Mouse (Mus musculus) lung, embryonic 15.5 days (tissue): ENCODE data around the gene Ctnnd2. TPM values are rescaled to one million over a fixed set of nuclear protein-coding genes. Genes with fewer than 3 reads are reported as not detected.

Experiments used
- ATAC-seq: fragments of 200-750 bp; cut with Nextera tagmentation; 2 replicates; pipeline ENCODE4 v1.8.0; 2017; ENCODE audit warnings: moderate number of reproducible peaks, borderline replicate concordance; ENCODE audit not compliant: low FRiP score, low TSS enrichment; ENCODE audit errors: extremely low read depth
- H3K27ac ChIP-seq: fragments of 300-500 bp; sonication (generic); 2 replicates; pipeline ENCODE4 v1.5.1; 2015; ENCODE audit warnings: moderate library complexity, mild to moderate bottlenecking, inconsistent platforms
- H3K27me3 ChIP-seq: fragments of 300-500 bp; sonication (generic); 2 replicates; pipeline ENCODE4 v1.6.1; 2015; ENCODE audit warnings: inconsistent platforms
- H3K36me3 ChIP-seq: fragments of 300-500 bp; sonication (generic); 2 replicates; pipeline ENCODE4 v1.6.1; 2015; ENCODE audit warnings: inconsistent platforms
- H3K4me1 ChIP-seq: fragments of 300-500 bp; sonication (generic); 2 replicates; pipeline ENCODE4 v1.6.1; 2015; ENCODE audit warnings: inconsistent platforms
- H3K4me2 ChIP-seq: fragments of 300-500 bp; sonication (generic); 2 replicates; pipeline ENCODE4 v1.6.1; 2015; ENCODE audit warnings: inconsistent platforms, mild to moderate bottlenecking, moderate library complexity
- H3K4me3 ChIP-seq: fragments of 300-500 bp; sonication (generic); 2 replicates; pipeline ENCODE4 v1.5.1; 2015; ENCODE audit warnings: mild to moderate bottlenecking, inconsistent platforms
- H3K9ac ChIP-seq: fragments of 300-500 bp; sonication (generic); 2 replicates; pipeline ENCODE4 v1.6.1; 2015; ENCODE audit warnings: inconsistent platforms
- H3K9me3 ChIP-seq: fragments of 300-500 bp; sonication (generic); 2 replicates; pipeline ENCODE4 v1.6.1; 2016; ENCODE audit warnings: inconsistent platforms
- WGBS: fragments of 180-500 bp; shearing (Covaris S2); methylation state at CpG from one replicate; pipeline ENCODE4 v1.1.7; 2015; 5-methylcytosine and 5-hydroxymethylcytosine counted together
- polyA plus RNA-seq: library from polyadenylated mRNA; unstranded; fragments of >200 nt; fragmentation: Nextera tagmentation; extraction: Ambion mirVana; gene quantifications from 2 replicates; pipeline ENCODE4 v1.2.1, GENCODE M21; 2015

Ctnnd2 gene
- polyA plus RNA-seq, 1 experiment from 2014 or later: 18.9 TPM

DNA sequence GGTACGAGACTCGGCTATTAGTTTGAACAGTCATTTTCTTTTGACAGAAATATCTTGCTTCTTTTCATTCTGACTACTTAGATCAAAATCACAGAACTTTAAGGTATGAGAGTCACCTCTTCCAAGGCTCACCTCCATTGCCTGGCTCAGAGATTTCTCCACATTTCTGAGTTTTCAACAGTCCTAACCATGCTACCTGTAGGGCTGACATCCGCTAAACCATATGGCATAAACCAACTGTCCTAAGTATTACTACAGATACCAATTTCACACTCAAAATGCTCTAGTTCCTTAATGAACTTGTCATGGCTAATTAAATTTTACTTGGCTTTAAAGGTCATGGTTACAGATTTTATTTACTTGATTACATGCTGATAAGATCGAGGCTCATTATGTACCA lies 786.1 kb downstream of the Ctnnd2 start:
- Histone ChIP-seq H3K27ac (no peak overlapping the region), H3K9ac (no peak overlapping the region), H3K4me3 (no peak overlapping the region), H3K9me3 (no peaks in the 10 kb centered on the region), H3K27me3 (no peaks in the 10 kb centered on the region), H3K4me1 (no peaks in the 10 kb centered on the region), H3K36me3 (no peaks in the 10 kb centered on the region), H3K4me2 (no peak overlapping the region)
- ATAC-seq: no peak
- 85% methylated on average over 4 of the region's 4 CpGs for WGBS

DNA sequence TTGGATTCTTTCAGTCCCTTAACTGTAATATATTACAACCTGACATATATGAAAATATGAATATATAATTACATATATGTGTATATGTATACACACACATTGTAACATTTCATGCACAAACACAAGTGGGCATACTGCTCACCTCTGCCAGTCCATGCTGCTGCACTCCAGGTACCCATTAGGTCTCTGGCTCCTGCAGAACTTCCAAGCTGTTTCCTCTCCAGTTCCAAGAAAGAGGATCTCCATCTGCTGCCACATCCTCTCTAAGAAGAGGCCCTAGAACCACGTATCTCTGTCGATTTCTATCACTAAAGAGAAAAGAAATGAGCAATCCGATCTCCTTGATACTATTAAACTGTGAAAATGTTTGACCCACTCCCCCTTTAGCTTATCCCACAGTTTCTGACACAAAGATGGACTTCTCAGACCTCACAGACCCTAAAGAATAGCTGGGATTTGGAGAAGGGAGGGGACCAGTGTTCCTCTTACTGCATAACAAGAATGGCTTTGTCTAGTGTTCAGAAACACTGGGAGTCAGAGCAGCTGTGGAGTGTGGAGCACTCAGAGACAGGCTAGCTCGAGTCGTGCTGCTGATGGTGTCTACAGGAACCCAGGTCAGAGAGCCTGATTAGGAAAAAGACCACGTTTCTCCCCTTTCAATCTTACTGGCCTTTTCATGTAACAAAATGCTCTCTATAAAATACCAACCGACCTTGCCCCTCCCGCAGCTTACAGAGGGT lies 790.2 kb downstream of the Ctnnd2 start:
- Histone ChIP-seq H3K9ac (no peak overlapping the region), H3K4me3 (no peak overlapping the region), H3K9me3 (no peaks in the 10 kb centered on the region), H3K27ac (no peak overlapping the region), H3K36me3 (no peaks in the 10 kb centered on the region), H3K4me1 (no peaks in the 10 kb centered on the region), H3K27me3 (no peaks in the 10 kb centered on the region), H3K4me2 (no peak overlapping the region)
- WGBS: 62% methylated on average over 8 of the region's 8 CpGs
- no peak for ATAC-seq

DNA sequence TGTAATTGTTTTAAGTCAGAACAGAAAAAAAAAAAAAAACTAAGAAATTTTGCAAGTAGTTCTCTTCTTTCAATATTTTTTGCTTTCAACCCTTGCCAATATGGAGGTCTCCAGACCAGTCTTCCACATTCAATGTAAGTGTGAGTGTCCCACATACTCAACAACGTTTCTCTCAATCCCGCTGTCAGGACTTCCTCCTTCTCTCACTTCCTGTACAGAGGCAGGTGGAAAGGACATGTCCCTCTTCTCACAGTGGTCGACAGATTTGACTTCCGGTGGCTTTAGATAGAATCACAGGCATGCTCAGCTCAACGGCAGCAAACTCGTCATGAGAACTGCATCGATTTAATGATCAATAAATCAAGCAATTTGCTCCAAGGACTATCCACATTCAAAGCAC lies 791.7 kb downstream of the Ctnnd2 start:
- Histone ChIP-seq H3K4me2 (no peak overlapping the region), H3K27ac (no peak overlapping the region), H3K36me3 (no peaks in the 10 kb centered on the region), H3K9ac (no peak overlapping the region), H3K9me3 (no peaks in the 10 kb centered on the region), H3K4me1 (no peaks in the 10 kb centered on the region), H3K27me3 (no peaks in the 10 kb centered on the region), H3K4me3 (no peak overlapping the region)
- ATAC-seq: no peak
- WGBS: 65% methylated on average over 7 of the region's 7 CpGs

DNA sequence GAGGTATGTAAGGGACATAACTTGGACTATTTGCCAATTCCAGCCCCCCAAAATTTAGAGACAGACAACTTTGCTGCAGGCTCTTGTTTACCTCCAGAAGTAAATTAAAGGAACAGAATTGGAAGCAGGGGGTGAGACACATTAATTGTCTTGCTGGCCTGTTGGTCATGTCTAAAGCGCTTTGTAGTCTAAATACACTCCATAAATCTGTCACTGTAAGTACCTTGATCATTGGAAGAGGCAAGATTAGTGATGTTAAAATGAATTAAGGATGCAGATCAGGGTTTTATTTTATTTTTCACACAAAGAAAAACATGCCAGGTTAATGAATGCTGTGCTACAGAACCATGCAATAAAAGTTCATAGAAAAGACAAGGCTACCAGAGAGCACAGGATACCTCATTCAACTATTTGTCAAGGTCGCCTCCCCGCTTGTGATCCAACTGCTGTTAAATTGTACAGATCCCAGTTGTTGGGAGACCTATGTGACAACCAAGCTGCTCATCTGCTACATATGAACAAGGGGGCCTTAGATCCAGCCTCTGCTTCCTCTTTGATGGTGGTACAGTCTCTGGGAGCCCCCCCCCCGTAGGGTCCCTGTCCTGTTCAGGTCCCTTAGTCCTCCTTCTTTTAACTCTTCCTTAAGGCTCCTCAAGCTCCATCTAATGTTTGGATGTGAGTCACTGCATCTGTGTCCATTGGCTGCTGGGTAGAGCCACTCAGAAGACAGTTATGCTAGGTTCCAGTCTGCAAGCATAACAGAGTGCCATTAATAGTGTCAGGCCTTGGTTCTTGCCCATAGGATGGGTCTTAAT lies 792.7 kb downstream of the Ctnnd2 start:
- no peak for ATAC-seq
- WGBS: 80% methylated on average over 4 of the region's 4 CpGs
- Histone ChIP-seq H3K9me3 (no peaks in the 10 kb centered on the region), H3K27me3 (no peaks in the 10 kb centered on the region), H3K4me1 (no peaks in the 10 kb centered on the region), H3K36me3 (no peaks in the 10 kb centered on the region), H3K9ac (no peak overlapping the region), H3K27ac (no peak overlapping the region), H3K4me3 (no peak overlapping the region), H3K4me2 (no peak overlapping the region)

GRCm38 (mm10) chr15:30966826-30967225 lies 794.4 kb downstream of the Ctnnd2 start:
- no peaks in the 10 kb centered on the region for H3K9me3 ChIP-seq
- H3K4me2 ChIP-seq: no peak overlapping the region
- 91% methylated on average over 7 of the region's 7 CpGs for WGBS
- H3K36me3 ChIP-seq: no peaks in the 10 kb centered on the region
- no peak overlapping the region for H3K27ac ChIP-seq
- H3K9ac ChIP-seq: no peak overlapping the region
- no peaks in the 10 kb centered on the region for H3K27me3 ChIP-seq
- H3K4me3 ChIP-seq: no peak overlapping the region
- no peaks in the 10 kb centered on the region for H3K4me1 ChIP-seq
- no peak for ATAC-seq

GRCm38 (mm10) chr15:30974436-30974835 lies 802.0 kb downstream of the Ctnnd2 start:
- no peak overlapping the region for H3K4me2 ChIP-seq

DNA sequence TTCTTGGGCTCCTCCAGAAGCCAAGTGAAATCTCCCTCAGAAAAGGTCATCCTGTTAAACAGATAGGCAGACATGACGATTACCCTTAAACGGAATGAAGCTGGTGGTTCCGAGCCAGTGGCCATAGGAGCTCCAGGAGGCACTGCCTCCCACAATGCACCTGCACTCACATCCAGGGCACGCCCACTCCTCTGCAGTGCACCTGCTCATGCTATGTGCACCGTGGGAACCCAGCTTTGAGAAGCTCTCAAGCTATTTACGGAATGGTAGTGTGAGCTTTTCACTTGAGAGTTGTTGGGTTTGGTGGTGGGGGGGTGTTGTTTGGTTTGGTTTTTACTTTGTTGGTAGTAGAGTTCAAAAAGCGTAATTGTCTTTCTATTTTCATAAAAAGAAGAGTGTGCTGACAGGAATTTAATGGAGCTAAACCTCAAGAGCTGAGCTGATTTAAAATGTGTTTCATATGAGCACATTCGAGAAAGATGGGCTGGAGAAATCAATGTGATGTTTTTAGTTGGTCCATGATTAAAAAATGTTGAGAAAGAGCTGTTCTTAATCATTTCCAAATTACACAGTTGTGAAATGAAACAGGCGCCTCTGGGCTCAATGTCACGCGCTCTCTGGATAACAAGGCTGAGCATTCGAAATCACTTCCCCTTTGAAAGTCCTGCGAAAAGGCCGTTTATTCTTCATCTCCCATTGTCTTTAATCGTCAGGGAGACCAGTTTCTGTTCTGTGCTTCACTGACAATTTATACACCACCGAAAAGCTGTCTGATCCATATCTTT lies 802.8 kb downstream of the Ctnnd2 start:
- Histone ChIP-seq H3K4me3 (no peak overlapping the region), H3K4me1 (peaks cover 10% of the 10 kb centered on the region), H3K27me3 (no peaks in the 10 kb centered on the region), H3K4me2 (no peak overlapping the region), H3K9ac (no peak overlapping the region), H3K36me3 (no peaks in the 10 kb centered on the region), H3K9me3 (no peaks in the 10 kb centered on the region), H3K27ac (peak overlapping the region; percentile 9; the same call in 1 of the 2 replicates)
- ATAC-seq: peak; percentile 59; the same call in 1 of the 2 replicates
- WGBS: 78% methylated on average over 16 of the region's 16 CpGs

More at GRCm38 (mm10) chr15:30974436-30974835, 802.0 kb downstream of the Ctnnd2 start:
- Histone ChIP-seq H3K36me3 (no peaks in the 10 kb centered on the region), H3K9ac (no peak overlapping the region), H3K27me3 (no peaks in the 10 kb centered on the region), H3K4me3 (no peak overlapping the region), H3K9me3 (no peaks in the 10 kb centered on the region), H3K27ac (no peak overlapping the region; the same call in 1 of the 2 replicates), H3K4me1 (peaks cover 10% of the 10 kb centered on the region)
- 62% methylated on average over 1 of the region's 1 CpGs for WGBS
- ATAC-seq: no peak

DNA sequence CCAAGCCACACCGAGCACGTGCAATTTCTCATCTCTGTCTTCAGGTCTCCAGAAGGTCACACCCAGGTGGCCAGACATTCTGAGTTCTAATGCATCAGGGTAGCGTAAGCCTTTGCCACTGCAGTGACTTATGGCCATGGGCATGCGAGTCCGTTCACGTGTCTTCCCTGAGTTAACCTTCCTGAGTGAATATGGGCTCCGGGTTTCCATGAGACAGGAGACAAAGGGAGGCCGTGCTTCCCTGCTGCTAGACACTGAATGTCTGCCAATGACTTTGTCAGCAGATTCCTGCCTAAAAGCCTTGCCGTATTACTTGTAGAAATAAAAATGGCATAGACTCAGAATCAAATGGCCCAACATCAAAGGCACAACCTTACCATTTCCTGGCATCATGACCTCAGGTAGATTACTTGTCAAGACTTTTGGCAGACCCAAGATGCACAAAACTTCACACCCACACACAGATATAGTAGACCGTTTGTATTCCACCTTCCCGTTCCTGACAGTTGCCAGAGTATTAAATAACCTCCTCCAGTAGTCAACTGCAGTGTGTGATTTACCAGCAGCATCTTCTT lies 804.9 kb downstream of the Ctnnd2 start:
- H3K9me3 ChIP-seq: no peaks in the 10 kb centered on the region
- H3K4me2 ChIP-seq: no peak overlapping the region
- H3K4me3 ChIP-seq: no peak overlapping the region
- no peak overlapping the region for H3K9ac ChIP-seq
- 66% methylated on average over 11 of the region's 11 CpGs for WGBS
- H3K36me3 ChIP-seq: no peaks in the 10 kb centered on the region
- no peaks in the 10 kb centered on the region for H3K27me3 ChIP-seq
- ATAC-seq: peak; percentile 31
- no peak overlapping the region for H3K27ac ChIP-seq
- H3K4me1 ChIP-seq: peaks cover 10% of the 10 kb centered on the region

GRCm38 (mm10) chr15:30986890-30987289 lies 814.5 kb downstream of the Ctnnd2 start:
- ATAC-seq: no peak
- WGBS: 87% methylated on average over 2 of the region's 2 CpGs
- no peaks in the 10 kb centered on the region for H3K9me3 ChIP-seq
- H3K27ac ChIP-seq: no peak overlapping the region
- H3K4me2 ChIP-seq: no peak overlapping the region
- H3K9ac ChIP-seq: no peak overlapping the region
- H3K4me3 ChIP-seq: no peak overlapping the region
- no peaks in the 10 kb centered on the region for H3K27me3 ChIP-seq
- no peaks in the 10 kb centered on the region for H3K36me3 ChIP-seq
- peaks cover 5% of the 10 kb centered on the region for H3K4me1 ChIP-seq

GRCm38 (mm10) chr15:30990421-30991252 lies 818.2 kb downstream of the Ctnnd2 start:
- no peak overlapping the region for H3K9ac ChIP-seq
- 26% methylated on average over 15 of the region's 15 CpGs for whole genome bisulfite sequencing
- ATAC-seq: peak; percentile 92

GRCm38 (mm10) chr15:30992357-30992756 lies 820.0 kb downstream of the Ctnnd2 start:
- WGBS: 80% methylated on average over 12 of the region's 12 CpGs
- Histone ChIP-seq H3K36me3 (no peaks in the 10 kb centered on the region), H3K27me3 (no peaks in the 10 kb centered on the region), H3K9me3 (no peaks in the 10 kb centered on the region), H3K4me2 (no peak overlapping the region), H3K4me1 (peaks cover 5% of the 10 kb centered on the region), H3K27ac (no peak overlapping the region), H3K4me3 (no peak overlapping the region), H3K9ac (no peak overlapping the region)
- no peak for ATAC-seq

More at GRCm38 (mm10) chr15:30990421-30991252, 818.2 kb downstream of the Ctnnd2 start:
- Histone ChIP-seq H3K27me3 (no peaks in the 10 kb centered on the region), H3K4me3 (no peak overlapping the region), H3K4me2 (no peak overlapping the region), H3K9me3 (no peaks in the 10 kb centered on the region), H3K36me3 (no peaks in the 10 kb centered on the region), H3K4me1 (peaks cover 5% of the 10 kb centered on the region), H3K27ac (0 out of 2 replicates have a peak overlapping the region, but pooled peaks have one; percentile 12)
